Mouse (Mus musculus) adrenal gland, postnatal 4 days (tissue): Measurements from ENCODE around the gene Tmem164. TPM values are rescaled to one million over a fixed set of nuclear protein-coding genes. Genes with fewer than 3 reads are reported as not detected.
A peak's percentile ranks its signal among the peaks of the same experiment; 100 is the strongest.
"Not testable (repeated sequence)": the region's sequence is repeated elsewhere in the genome, so short reads cannot be mapped to it uniquely, and the experiment has no call there.

Source experiments
- DNase-seq, 2 experiments: peaks; one replicate each; pipeline ENCODE4 v3.0.0; 2021 to 2022; ENCODE audit warnings: low spot score in 2 of 2, mixed read lengths in 2 of 2
- long read RNA-seq, 2 experiments: library from polyadenylated mRNA; stranded (forward); transcript quantifications; one replicate each; pipeline ENCODE4 v2.0.0; 2021
- total RNA-seq, 2 experiments: library from RNA; stranded (reverse); gene quantifications; 2 replicates each; pipeline ENCODE4 v1.2.3; 2021

The Tmem164 gene
- total RNA-seq: 10 to 100 TPM; 64.3 to 68.8 TPM
- long read RNA-seq, experiment 1, full-length matches to known transcripts: 5 of 33 reads
- long read RNA-seq, experiment 1, partial matches to known transcripts: 16 of 33 reads
- long read RNA-seq, experiment 1, other reads (novel, unspliced or antisense): 12 of 33 reads
- long read RNA-seq, experiment 2, full-length matches to known transcripts: 6 of 71 reads
- long read RNA-seq, experiment 2, partial matches to known transcripts: 49 of 71 reads
- long read RNA-seq, experiment 2, other reads (novel, unspliced or antisense): 16 of 71 reads

DNA sequence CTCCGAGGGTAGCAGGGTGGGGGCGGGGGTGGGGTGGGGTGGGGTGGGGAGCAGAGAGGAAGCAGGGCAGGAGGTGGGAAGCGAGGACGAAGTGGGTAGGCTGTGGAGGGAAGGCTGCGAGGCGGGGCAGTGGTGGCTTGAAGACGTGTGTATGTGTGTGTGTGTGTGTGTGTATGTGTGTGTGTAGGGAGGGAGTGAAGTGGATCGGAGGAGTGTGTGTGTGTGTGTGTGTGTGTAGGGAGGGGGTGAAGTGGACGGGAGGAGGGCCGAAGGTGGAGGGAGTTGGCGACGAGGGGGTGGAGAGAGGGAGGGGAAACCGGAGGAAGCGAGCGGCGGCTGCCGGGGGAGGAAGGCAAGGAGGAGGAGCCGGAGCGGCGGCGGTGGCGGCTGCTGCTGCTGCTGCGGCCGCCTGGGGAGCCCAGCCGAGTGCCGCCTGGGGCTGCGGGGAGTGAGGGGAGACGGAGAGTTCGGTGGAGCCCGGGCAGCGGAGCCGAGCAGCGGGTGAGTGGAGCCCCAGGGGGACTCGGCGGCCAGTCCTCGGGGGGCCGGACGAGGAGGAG, at the start of gene Tmem164:
Gene Tmem164 (plus strand): TSS at position 351 of the 560 bp plus-strand sequence.
- peak; percentile 43 to 57 for DNase-seq

DNA sequence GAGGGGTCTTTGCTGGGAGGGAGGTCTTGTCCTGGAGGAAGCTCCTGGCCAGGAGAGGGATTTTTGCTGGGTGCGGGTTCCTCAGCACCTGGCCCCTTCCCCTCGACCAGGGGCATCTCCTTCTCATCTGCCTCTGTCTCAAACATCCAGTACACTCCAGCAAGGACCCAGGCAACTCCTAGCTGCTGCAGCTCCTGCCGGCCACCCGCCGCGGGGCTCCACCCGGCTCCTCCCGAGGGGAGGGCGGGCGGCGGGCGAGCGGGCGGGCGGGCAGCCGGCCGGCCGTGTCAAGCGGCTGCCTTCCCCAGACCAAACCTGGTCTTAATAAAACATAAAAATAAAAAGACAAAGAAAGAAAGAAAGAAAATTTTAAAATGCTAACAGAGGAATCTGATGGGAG, 48.2 kb upstream of the Tmem164 start:
- DNase-seq: not testable (repeated sequence)

GRCm38 (mm10) chrX:142647202-142647601, 34.0 kb upstream of the Tmem164 start:
- DNase-seq: no peak

DNA sequence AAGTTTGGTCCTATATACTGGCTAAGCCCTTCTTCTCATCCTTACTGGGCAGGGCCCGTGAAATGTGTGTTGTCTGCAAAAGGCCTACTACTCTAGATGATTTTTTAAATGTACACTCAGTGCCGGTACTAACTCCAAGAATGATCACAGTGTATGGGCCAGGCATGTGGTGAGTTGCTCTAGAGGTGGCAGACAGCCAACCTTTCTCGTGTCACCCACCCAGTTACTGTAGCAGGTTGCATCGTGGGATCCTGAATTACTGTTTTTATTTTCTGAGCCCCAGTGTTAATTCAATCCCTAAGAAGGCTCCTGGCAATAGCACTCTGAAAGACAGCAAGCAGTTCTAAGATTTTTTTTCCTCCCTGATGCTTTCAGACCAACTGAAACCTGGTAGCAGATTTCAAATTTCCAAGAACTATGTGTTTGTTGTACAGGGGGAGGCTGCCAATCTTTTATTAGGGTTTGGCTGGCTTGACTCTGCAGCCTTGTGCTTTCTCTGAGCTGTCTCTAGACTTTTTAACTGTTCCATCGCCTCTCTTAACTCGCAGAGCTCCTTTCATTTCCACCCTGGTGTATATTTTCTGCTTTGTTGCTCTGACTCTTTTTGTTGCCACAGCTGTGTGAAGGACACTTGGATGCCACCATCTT, 31.0 kb upstream of the Tmem164 start:
- DNase-seq: no peak

DNA sequence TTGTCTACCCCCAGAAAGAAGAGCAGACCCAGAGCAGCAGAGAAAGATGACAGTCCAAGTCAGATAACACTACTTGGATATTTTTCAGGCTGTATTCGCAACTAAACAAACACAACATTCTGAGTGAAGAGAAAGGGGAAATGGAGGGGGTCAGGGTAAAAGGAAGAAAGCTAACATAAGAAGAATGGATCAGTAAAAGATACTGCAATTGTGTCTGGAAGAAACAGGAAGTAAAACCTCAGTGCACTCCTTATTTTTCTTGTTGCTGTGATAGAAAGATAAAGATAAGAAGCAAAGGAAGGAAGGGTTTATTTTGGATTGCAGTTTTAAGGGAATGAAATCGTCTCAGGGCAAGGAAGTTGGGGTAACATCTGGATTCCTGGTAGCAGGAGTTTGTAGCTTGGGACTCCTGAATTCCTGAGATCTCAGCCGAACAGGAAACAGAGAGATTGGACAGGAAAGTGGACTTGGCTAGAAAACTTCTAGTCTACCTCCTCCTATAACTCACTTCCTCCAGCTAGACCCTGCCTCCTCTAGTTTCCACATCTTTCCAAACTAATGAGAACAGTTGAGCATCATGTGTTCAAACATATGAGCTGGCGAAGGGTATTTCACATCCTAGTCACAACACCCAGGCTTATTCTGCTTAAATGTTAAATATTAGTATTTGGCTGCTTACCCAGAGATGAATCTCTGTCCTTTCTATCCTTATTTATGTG, 16.3 kb upstream of the Tmem164 start:
- no peak for DNase-seq

DNA sequence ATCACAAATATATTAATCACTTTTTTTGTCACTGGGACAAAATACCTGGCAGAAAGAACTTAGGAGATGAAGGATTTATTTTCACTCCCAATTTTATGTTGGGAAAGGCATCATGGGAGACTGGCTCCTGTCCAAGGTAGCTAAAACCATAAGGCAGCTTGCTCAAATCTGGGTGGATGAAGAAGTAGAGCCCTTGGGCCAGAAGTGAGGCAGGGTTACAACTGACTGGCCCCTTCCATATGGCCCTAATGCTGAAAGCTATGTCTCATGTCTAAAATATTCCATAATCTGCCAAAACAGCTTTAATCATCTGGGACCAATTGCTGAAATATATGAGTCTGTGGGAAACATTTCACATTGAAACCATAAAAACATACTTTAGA, 15.8 kb upstream of the Tmem164 start:
- DNase-seq: no peak

DNA sequence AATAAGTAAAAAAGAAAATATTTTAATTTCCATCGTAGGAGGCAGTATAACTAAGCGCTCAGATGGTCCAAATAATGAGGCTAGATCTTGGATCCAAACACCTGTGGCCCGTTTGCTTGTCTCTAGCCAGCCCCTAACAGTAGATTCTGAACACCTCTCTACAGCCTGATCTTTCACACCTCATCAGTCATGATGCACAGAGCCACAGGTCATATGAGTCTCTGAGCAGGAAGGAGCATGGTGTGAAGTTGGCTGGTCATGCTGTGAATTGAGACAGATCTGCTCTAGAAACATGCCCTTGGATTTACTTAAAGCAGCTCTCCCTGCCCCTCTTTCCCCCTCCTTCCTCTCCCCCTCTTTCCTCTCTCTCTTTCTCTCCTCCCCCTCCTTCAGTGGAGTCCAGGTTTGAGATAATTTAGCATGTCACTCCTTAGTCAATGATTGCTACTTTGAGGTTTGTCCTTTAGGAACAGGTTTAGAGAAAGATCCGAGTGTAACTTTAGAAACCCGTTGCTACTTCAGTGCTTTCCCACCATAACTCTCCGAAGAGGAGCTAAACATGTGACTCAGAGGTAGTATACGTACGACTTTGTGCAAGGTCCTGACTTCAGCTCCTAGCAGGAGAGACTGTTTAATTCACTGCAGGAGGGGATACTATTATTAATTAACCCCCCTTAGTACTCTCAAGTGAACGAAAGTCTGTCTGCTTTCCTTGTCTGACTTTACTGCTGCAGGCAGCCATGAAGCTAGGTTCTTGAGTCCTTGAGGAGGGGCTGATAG, 11.7 kb upstream of the Tmem164 start:
- DNase-seq: no peak

DNA sequence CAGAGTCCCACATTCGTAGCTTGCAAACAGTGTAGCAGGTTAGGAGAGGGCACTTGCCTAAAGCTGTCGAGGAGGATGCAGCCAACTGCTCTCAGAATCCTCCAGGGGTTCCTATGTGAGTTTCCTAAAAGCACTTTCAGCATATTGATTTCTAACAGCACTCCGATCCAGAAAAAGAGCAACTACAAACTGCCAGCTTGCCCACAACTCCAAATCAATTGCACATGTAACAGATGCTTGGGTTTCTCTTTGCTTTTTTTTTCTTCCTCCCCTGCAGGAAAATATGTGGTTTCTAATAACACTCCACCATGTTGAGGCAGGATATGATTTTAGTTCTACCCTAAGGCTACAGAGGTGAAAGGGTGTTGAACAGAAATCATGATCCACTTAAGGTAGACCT, 11.1 kb upstream of the Tmem164 start:
- DNase-seq: no peak

- DNase-seq: no peak
Measured at GRCm38 (mm10) chrX:142671141-142671540, 10.1 kb upstream of the Tmem164 start.

GRCm38 (mm10) chrX:142672701-142673100, 8.5 kb upstream of the Tmem164 start:
- DNase-seq: no peak

- no peak for DNase-seq
Measured at GRCm38 (mm10) chrX:142677193-142677592, 4.0 kb upstream of the Tmem164 start.

DNA sequence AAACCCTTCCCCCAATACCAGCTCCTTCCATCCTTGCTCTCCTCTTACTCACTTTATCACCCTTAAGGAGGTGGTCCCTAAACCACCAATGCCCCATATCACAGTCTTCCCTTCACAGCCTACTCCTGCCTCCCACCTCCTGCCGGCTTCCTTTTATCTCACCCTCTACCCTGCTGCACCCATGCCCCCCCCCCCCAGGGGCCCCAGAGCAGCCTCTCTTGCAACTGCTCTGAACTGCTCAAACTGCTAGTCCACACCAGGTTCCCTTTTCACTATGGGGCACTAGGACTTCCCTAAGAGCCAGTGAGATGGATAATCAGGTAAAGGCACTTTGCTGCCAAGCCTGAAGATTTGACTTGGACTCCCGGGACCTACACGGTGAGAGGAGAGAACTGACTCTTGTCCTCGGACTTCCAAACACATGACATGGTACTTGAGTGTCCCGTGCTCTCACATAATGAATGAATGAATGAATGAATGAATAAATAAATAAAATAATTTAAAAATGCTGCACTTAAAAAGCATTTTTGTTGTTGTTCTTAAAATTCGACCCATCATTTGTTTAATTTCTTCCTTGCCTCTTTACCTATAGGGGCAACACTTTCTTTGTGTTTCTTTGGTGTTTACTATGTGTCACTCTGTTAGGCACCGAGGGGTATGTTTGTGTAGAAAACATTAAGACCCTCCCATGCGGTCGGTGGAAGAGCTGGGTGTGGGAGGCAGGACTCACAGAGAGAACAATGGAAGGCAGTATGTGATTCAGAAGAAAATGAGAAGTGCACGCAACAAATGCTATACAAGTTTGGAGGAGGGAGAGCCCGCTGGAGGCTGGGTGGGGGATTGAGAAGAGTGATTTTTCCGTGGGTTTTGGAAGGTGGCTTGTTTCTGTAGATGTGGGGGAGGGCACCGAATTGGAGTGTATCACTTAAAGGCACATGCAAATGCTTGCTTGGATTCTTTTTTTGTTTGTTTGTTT, 2.4 kb upstream of the Tmem164 start:
- no peak for DNase-seq

- DNase-seq: no peak
Measured at GRCm38 (mm10) chrX:142679502-142680250, 1.5 kb upstream of the Tmem164 start.

DNA sequence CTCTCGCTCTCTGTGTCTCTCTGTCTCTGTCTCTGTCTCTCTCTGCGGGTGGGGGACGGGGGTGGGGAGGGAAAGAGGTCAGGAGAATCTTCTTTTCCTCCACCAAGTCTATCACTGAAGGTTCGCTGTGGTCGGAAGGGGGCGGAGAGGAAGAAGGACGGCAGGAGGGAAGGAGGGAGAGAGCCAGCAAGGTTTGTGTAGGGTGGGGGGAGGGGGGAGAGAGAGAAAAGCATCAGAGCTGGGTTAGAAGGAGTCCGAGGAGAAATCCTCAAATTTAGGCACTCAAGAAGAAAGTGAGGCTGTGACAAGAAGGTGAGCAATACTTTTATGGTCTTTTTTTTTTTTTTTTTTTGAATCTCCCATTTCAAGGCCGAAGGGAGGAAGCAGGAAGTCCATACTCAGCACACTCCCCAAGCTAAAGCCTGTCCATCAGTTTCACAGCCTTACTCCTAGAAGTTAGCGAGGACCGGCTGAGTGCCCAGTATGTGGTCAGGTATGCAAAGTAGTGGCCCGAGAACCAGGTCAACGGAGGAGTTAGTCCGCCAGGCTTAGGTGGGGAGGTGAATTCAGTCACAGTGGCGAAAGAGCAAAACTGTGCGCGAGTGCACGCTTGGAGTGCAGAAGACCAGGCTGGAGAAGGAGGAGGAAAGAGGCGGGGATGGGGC, 683 bp upstream of the Tmem164 start:
- DNase-seq: no peak

DNA sequence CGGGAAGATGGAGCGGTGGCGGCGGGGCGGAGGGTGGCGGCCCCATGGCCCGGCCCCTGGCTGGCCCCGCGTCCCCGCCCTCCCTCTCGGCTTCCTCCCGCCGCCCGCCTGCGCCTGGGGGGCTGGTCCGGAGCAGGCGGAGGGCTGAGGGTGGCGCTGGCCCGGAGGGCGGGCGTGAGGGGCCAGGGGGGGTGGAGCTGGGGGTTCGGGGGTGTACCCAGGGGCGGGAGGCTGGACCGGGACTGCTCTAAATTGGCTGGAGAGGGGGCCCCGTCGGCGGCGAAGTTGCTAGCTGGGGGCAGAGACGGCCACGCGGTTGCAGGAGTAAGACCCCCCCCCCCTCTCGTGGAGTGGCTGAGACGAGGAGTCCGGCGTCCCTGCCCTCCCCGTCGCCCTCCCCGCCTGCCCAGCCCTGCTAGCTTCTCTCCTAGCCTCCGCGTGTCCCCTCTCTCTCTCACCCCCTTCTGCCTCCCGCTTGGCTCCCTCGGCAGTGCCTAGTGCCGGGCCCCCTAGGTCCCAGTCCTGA, 473 bp downstream of the Tmem164 start:
- peak; percentile 29 to 44 for DNase-seq

DNA sequence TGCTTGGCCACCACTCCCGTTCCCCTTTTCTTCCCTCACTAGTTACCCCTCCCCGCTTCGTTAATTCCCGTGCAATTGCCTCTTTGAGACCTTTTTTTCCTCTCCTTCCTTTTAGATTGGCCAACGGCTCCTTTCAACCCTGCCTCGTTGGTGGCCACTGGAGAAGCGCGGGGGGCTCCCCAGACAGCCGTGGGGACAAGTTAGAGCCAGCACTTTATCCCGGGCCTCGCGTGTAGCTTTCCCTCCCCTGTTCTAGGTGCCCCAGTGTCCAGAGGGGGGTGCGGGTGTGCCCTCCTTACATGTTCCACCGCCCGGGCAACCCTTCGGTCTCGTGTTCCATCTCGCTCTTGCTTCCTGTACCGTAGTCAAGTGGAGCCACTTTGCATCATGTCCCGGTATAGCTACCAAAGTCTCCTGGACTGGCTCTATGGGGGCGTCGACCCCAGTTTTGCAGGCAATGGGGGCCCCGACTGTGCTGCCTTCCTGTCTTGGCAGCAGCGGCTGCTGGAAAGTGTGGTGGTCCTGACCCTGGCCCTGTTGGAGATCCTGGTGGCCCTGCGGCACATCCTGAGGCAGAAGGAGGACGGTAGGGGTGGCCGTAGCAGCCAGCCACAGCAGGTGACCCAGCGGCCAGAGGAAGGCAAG, 1.1 kb downstream of the Tmem164 start:
- peak; percentile 5 to 8 for DNase-seq

DNA sequence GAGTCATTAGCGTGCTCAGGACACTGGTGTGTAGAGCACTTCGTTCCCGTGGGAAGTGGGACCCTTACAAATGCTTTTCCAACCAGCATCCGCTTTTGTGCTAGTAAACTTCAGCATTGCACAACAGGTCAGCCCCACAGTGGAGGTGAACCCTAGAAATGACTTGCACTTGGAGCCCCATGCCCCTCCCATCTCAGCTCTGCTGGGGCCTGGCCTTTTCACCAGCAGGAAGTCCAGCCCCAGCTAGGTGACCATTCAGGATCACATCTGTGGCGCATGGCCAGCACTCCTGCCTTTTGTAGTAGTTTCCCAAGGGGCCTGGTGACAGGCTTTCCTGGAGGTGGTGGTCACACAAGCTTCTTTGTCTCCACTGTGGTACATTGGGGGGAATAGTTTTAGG, 1.8 kb downstream of the Tmem164 start:
- no peak for DNase-seq

- no peak for DNase-seq
Measured at GRCm38 (mm10) chrX:142684674-142685073, 3.5 kb downstream of the Tmem164 start.
